Mouse (Mus musculus) megakaryocyte, embryonic 14.5 days (primary cell): Measurements from ENCODE around the gene Ccdc105.

ENCODE experiments used
- FLI1 ChIP-seq: IDR thresholded peaks from 2 replicates; pipeline ENCODE4 v1.6.1; 2012; ENCODE audit warnings: low read length, inconsistent platforms, mixed read lengths
- GATA1 ChIP-seq: IDR thresholded peaks from 3 replicates; pipeline ENCODE4 v1.6.1; 2012; ENCODE audit warnings: mixed read lengths, low read length, inconsistent platforms, borderline replicate concordance

- TF ChIP-seq GATA1 (no peak), FLI1 (no peak)
Observed at GRCm38 (mm10) chr10:78747035-78747721, 5.7 kb downstream of the Ccdc105 start.
